Mouse (Mus musculus): ENCODE measurements around the gene Vmn1r155. TPM values are rescaled to one million over a fixed set of nuclear protein-coding genes. Genes with fewer than 3 reads are reported as not detected.

The Vmn1r155 gene
- not detected for polyA plus RNA-seq (2015; fragmentation: Illumina TruSeq; extraction: RNeasy Lipid Tissue Mini Kit (QIAGEN cat#74804); ENCODE audit: insufficient read depth, low read depth, low replicate concordance)

DNA sequence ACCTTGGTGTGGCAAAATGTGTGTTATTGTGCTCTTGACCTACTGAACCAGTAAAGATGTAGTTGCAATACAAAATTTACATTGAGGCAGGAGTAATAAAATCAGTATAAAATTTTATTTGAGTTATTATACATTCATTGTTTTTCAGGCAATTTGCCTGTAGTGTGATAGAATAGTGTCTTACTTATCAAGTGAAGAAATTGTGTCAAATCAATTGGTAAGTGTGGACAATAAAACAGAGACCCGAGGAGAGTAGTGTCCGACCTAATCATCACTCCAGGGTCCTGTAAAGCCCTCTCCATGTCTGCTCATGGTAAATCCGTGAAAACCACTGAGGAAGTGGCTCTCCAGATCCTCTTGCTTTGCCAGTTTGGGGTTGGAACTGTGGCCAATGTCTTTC lies at the start of gene Vmn1r155:
TSS of gene Vmn1r155 (plus strand) at position 301 of the 400 bp plus-strand sequence.

DNA sequence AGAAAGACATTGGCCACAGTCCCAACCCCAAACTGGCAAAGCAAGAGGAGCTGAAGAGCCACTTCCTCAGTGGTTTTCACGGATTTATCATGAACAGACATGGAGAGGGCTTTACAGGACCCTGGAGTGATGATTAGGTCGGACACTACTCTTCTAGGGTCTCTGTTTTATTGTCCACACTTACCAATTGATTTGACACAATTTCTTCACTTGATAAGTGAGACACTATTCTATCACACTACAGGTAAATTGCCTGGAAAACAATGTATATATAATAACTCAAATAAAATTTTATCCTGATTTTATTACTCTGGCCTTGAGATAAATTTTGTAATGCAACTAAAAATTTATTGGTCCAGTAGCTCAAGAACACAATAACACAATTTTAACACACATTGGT lies 34.4 kb downstream of the Vmn1r155 start, which contains the start of gene Gm8693:
TSS of gene Gm8693 (minus strand) at position 101 of the 400 bp plus-strand sequence.

Other genes starting within 250 kb of the Vmn1r155 start
- gene Vmn1r148, start 244.4 kb upstream of the Vmn1r155 start, polyA plus RNA-seq (2015; fragmentation: Illumina TruSeq; extraction: RNeasy Lipid Tissue Mini Kit (QIAGEN cat#74804); ENCODE audit: insufficient read depth, low read depth, low replicate concordance): not detected
- not detected for gene Vmn1r149, start 219.8 kb upstream of the Vmn1r155 start, polyA plus RNA-seq (2015; fragmentation: Illumina TruSeq; extraction: RNeasy Lipid Tissue Mini Kit (QIAGEN cat#74804); ENCODE audit: insufficient read depth, low read depth, low replicate concordance)
- gene Gm10665, start 193.9 kb upstream of the Vmn1r155 start, polyA plus RNA-seq (2015; fragmentation: Illumina TruSeq; extraction: RNeasy Lipid Tissue Mini Kit (QIAGEN cat#74804); ENCODE audit: insufficient read depth, low read depth, low replicate concordance): not detected
- not detected for gene Vmn1r151, start 158.3 kb upstream of the Vmn1r155 start, polyA plus RNA-seq (2015; fragmentation: Illumina TruSeq; extraction: RNeasy Lipid Tissue Mini Kit (QIAGEN cat#74804); ENCODE audit: insufficient read depth, low read depth, low replicate concordance)
- gene Vmn1r152, start 135.1 kb upstream of the Vmn1r155 start, polyA plus RNA-seq (2015; fragmentation: Illumina TruSeq; extraction: RNeasy Lipid Tissue Mini Kit (QIAGEN cat#74804); ENCODE audit: insufficient read depth, low read depth, low replicate concordance): not detected
- not detected for gene Gm8677, start 123.1 kb upstream of the Vmn1r155 start, polyA plus RNA-seq (2015; fragmentation: Illumina TruSeq; extraction: RNeasy Lipid Tissue Mini Kit (QIAGEN cat#74804); ENCODE audit: insufficient read depth, low read depth, low replicate concordance)
- not detected for gene Gm4201, start 92.7 kb upstream of the Vmn1r155 start, polyA plus RNA-seq (2015; fragmentation: Illumina TruSeq; extraction: RNeasy Lipid Tissue Mini Kit (QIAGEN cat#74804); ENCODE audit: insufficient read depth, low read depth, low replicate concordance)
- gene Gm4565, start 69.9 kb upstream of the Vmn1r155 start, polyA plus RNA-seq (2015; fragmentation: Illumina TruSeq; extraction: RNeasy Lipid Tissue Mini Kit (QIAGEN cat#74804); ENCODE audit: insufficient read depth, low read depth, low replicate concordance): not detected
- not detected for gene Gm8693, start 34.3 kb downstream of the Vmn1r155 start, polyA plus RNA-seq (2015; fragmentation: Illumina TruSeq; extraction: RNeasy Lipid Tissue Mini Kit (QIAGEN cat#74804); ENCODE audit: insufficient read depth, low read depth, low replicate concordance)
- gene Gm4567, start 61.7 kb downstream of the Vmn1r155 start, polyA plus RNA-seq (2015; fragmentation: Illumina TruSeq; extraction: RNeasy Lipid Tissue Mini Kit (QIAGEN cat#74804); ENCODE audit: insufficient read depth, low read depth, low replicate concordance): not detected
- gene Vmn1r157, start 103.7 kb downstream of the Vmn1r155 start, polyA plus RNA-seq (2015; fragmentation: Illumina TruSeq; extraction: RNeasy Lipid Tissue Mini Kit (QIAGEN cat#74804); ENCODE audit: insufficient read depth, low read depth, low replicate concordance): not detected
- gene Vmn1r158, start 132.8 kb downstream of the Vmn1r155 start, polyA plus RNA-seq (2015; fragmentation: Illumina TruSeq; extraction: RNeasy Lipid Tissue Mini Kit (QIAGEN cat#74804); ENCODE audit: insufficient read depth, low read depth, low replicate concordance): not detected
- not detected for gene Vmn1r159, start 185.6 kb downstream of the Vmn1r155 start, polyA plus RNA-seq (2015; fragmentation: Illumina TruSeq; extraction: RNeasy Lipid Tissue Mini Kit (QIAGEN cat#74804); ENCODE audit: insufficient read depth, low read depth, low replicate concordance)
- gene Vmn1r160, start 213.2 kb downstream of the Vmn1r155 start, polyA plus RNA-seq (2015; fragmentation: Illumina TruSeq; extraction: RNeasy Lipid Tissue Mini Kit (QIAGEN cat#74804); ENCODE audit: insufficient read depth, low read depth, low replicate concordance): not detected